Mouse (Mus musculus): ENCODE data around the gene Mob1a.

Gene Mob1a

GRCm38 (mm10) chr6:83325525-83326393 is at the start of gene Mob1a, which contains the start of gene Mthfd2:
Gene Mob1a (plus strand): TSS chr6:83326016.
Gene Mthfd2 (minus strand): TSS chr6:83325908.
- peak; percentile 89 for DNase-seq (ENCODE audit: low spot score in 2 of 2)

DNA sequence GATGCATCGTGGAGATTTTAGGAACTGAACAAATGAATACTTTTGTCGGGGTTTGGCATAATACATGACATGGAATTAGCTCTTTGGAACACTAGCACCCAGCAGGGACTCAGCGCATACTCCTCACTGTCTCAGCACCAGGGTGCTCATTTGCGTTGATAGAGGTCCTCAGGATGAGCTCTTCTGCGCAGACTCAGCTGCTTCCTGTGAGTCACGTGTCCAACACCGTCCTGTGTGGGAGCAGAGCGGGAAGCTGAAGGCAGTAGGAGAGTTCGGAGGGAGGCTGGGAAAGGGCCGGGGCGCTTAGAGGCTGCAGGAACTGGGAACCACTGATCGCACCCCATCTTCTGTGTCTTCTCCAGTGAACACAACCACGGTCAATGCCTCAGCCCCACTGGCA is 48.7 kb upstream of the Mob1a start:
- no peak for DNase-seq (ENCODE audit: low spot score in 2 of 2)

DNA sequence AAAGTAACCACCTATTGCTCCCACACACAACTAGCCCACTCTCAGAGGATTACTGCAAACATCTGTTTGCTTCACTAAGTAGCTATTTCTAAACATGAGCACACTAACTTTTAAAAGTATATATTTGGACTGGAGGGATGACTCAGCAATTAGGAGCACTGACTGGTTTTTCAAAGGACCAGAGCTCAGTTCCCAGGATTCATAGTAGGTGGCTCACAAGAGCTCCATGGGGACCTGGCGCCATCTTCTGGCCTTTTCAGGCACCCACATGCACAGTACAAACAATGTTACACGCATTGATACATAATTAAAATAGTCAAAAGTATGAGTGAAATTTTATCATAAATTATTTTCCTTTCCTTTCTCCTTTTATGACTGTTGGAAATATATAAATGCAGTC is 46.9 kb upstream of the Mob1a start:
- DNase-seq (ENCODE audit: low spot score in 2 of 2), result no peak

- no peak for DNase-seq (ENCODE audit: low spot score in 2 of 2)
These were observed 45.4 kb upstream of the Mob1a start for GRCm38 (mm10) chr6:83280256-83280955.

DNA sequence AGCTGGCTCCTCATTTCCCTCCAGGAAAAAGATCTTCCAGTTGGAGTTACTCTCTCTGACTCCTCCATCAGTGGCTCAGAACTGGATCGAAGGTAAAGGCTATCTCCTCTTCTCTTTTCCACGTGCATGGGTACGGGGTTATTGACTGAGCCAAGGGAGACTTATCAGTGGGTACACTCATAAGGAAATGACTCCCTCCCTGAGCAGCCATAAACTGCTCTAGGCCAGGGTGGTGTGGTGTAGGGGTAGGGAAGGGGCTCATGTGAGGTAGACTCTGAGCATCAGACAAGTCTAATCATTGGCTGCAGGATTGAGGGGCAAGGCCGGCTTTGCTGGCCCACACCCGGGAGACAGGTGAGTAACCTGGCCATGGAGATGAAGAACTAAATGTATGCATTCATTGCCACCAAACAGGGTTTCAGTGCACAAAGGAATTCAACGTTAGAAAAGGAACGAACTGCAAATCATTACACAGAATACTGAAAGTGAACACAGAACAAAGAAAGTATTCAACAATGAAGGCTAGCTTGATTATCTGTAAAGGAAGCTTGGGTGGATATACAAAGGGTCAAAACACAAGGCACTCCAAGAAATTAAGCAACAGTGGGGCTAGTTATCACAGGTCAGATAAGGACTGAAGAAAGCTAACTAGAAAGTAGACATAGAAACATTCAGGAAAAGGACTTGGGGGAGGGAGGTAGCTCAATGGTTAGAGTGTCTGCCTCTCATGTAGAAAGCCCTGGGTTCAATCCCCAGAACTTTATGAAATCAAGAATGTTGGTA is 25.2 kb upstream of the Mob1a start:
- no peak for DNase-seq (ENCODE audit: low spot score in 2 of 2)

- no peak for DNase-seq (ENCODE audit: low spot score in 2 of 2)
These were observed 24.5 kb upstream of the Mob1a start for GRCm38 (mm10) chr6:83301294-83301693.

DNA sequence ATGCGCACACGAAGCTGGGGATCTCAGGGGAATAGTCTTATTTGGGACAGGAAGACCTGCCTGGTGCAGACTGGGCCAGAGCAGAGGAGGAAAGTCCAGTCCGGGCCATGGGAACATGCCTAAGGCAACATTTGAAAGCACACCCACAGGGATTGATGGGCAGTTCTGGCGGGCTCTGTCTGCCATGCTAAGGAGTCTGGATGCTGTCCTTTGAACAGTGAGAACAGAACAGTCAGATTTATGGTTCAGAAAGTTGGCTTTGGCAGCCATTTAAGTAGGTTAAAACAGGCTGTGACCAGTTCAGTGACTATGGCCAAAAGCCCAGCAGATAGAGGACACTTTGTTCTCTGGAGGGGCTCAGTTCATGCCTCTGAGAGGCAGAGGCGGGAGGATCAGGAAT is 23.6 kb upstream of the Mob1a start:
- DNase-seq (ENCODE audit: low spot score in 2 of 2), result no peak

GRCm38 (mm10) chr6:83309017-83309416 is 16.8 kb upstream of the Mob1a start:
- DNase-seq (ENCODE audit: low spot score in 2 of 2), result no peak

- DNase-seq (ENCODE audit: low spot score in 2 of 2), result no peak
These were observed 14.6 kb upstream of the Mob1a start for GRCm38 (mm10) chr6:83311206-83311605.

- no peak for DNase-seq (ENCODE audit: low spot score in 2 of 2)
These were observed 13.8 kb upstream of the Mob1a start for GRCm38 (mm10) chr6:83312021-83312420.

DNA sequence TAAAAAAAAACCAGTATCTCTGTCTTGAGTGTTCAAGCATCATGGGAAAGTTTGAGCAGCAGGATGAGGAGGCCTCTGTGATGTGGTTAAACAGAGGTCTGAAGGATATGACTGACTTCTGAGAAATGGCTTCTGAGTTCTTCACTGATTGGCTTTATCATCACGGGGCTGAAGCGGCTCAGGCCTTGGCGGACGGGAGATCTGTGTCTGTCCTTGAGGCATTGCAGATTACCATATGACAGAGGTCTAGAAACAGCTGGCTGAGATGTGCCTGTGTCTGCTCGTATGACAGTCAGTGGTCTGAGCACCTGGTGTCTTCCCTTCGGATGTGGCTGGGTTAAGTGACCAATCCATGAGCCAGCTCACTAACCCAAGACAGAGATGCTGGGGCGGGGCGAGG is 13.3 kb upstream of the Mob1a start:
- no peak for DNase-seq (ENCODE audit: low spot score in 2 of 2)

- DNase-seq (ENCODE audit: low spot score in 2 of 2), result no peak
These were observed 10.5 kb upstream of the Mob1a start for GRCm38 (mm10) chr6:83315293-83315692.

- DNase-seq (ENCODE audit: low spot score in 2 of 2), result no peak
These were observed 9.8 kb upstream of the Mob1a start for GRCm38 (mm10) chr6:83316022-83316421.

DNA sequence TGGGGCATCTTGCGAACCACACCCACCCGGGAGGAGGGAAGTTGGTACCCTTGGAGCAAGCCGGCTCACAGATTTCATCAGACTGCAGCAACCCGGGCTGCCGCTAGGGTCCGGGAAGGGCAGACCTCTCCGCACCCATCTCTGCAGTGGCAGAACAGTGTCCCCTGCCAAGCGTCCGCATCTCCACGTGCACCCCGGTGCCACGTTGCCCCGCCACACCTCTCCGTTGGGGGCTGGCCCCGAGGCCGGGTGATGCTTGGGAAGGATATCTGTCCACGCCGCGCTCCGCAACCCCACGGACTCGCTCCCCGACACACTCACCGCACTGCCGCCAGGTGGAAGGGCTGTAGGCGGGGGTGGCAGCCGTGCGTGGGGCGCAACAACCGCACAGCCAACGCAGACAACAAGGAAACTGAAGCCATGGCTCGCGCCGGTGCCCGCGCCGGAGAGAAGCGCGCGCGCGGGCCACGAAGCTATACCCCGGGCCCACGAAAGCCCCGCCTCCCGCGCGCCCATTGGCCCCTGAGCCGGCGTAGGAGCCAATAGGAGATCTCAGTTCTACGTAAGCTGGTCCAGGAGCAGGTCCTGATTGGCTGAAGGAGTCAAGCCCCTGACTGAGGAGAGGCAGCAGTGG is 8.6 kb upstream of the Mob1a start:
- peak; percentile 79 to 83 for DNase-seq (ENCODE audit: low spot score in 2 of 2)

- DNase-seq (ENCODE audit: low spot score in 2 of 2), result no peak
These were observed 3.9 kb upstream of the Mob1a start for GRCm38 (mm10) chr6:83321927-83322326.

- DNase-seq (ENCODE audit: low spot score in 2 of 2), result no peak
These were observed 3.0 kb upstream of the Mob1a start for GRCm38 (mm10) chr6:83322794-83323193.

DNA sequence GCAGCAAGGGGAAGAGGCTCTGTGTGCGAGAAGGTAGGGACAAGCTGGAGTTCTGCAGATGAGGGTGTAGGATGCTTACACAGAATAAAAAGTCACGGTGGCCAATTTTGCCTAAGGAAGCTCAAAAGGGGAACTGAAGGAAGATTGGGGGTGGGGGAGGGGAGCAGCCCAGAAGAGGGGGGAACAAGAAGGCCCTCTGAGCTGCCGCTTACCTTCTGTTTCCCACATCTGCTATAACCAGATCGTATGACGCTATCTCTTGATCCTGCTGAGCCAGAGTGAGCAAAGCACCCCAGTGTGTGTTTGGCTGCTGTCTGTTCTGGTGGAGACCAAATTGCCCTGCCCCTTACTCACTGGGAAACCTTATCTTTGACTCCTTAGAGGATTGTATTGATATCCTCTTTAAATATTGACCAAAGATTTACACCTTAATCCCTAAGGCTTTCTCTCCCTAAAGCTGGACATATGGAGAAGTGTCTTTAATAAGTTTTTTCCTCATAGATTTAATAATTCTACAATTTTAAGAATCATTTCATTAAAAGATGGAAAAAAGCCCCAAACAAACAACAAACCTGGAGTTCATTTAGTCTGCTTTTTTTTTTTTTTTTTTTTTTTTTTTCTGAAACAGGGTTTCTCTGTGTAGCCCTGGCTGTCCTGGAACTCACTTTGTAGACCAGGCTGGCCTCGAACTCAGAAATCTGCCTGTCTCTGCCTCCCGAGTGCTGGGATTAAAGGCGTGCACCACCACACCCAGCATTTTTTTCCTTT is 2.0 kb upstream of the Mob1a start:
- DNase-seq (ENCODE audit: low spot score in 2 of 2), result no peak

DNA sequence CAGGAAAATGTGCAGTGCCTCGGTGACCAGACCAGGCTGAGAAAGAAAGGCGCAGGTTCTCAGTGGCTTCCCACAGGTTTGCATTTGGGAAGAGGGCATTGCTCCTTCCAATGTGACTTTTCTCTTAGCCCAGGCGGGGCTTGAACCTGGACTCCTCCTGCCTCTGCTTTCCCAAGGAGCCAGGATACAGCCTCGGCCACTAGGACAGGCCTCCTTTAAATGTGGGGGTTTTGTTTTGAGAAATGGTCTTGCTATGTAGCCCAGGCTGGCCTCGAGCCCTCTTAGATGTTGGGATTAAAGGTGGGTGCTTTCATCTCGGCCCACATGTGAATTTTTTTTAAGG is 549 bp downstream of the Mob1a start:
- no peak for DNase-seq (ENCODE audit: low spot score in 2 of 2)

DNA sequence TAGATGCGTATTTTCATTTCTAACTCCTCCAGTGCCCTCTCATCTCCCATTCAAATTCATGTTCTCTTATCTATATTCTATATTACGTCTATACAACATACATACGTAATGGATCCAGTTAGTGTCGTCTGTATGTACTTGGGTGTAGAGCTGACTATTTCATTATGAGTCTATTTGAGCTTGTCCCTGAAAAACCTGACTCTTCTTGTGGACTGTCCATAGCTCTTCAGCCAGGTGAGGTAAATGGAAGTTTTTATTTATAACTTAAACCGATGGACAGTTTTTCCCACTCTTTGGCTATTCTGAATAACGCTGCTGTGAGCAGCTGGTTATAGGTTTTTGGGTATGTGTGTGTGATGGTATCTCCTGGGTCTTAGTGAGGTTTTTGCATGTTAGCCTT is 945 bp downstream of the Mob1a start:
- DNase-seq (ENCODE audit: low spot score in 2 of 2), result no peak

DNA sequence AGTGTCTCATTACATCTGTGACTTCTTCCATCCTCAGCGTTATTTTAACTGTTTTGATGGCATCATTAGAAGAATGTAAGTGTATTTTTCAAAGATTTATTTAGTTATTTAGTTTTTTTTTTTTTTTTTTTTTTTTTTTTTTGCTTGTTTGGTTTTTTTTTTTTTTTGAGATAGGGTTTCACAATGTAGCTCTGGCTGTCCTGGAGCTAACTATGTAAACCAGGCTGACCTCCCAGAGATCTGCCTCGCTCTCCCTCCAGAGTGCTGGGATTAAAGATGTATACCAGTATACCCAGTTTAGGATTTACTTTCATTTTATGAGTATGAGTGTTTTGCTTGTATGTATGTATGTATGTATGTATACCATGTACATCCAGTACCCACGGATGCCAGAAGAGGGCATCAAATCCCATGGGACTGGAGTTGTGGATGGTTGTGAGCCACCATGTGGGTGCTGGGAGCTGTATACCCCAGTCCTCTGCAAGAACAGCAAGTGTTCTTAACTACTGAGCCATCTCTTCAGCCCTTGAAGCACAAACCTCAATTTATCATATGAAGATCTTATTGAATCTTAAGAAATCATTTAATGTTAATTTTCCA is 1.9 kb downstream of the Mob1a start:
- no peak for DNase-seq (ENCODE audit: low spot score in 2 of 2)

- no peak for DNase-seq (ENCODE audit: low spot score in 2 of 2)
These were observed 15.6 kb downstream of the Mob1a start for GRCm38 (mm10) chr6:83341387-83341786.
